Mouse (Mus musculus) heart, embryonic 10.5 days (tissue): ENCODE data around the gene Ilk. TPM values are rescaled to one million over a fixed set of nuclear protein-coding genes. Genes with fewer than 3 reads are reported as not detected.

Experiments
- DNase-seq: peaks from one replicate; pipeline ENCODE4 v3.0.0-alpha.2; 2017; ENCODE audit warnings: low spot score
- H3K27ac ChIP-seq: fragments of 300-500 bp; sonication (generic); 2 replicates; pipeline ENCODE4 v1.5.1; 2016; ENCODE audit warnings: mild to moderate bottlenecking
- H3K27me3 ChIP-seq: fragments of 300-500 bp; sonication (generic); 2 replicates; pipeline ENCODE4 v1.6.1; 2016; ENCODE audit warnings: mild to moderate bottlenecking; ENCODE audit not compliant: poor library complexity, insufficient read depth, severe bottlenecking
- H3K36me3 ChIP-seq: fragments of 300-500 bp; sonication (generic); 2 replicates; pipeline ENCODE4 v1.6.1; 2016; ENCODE audit warnings: mild to moderate bottlenecking, moderate library complexity
- H3K4me1 ChIP-seq: fragments of 300-500 bp; sonication (generic); 2 replicates; pipeline ENCODE4 v1.6.1; 2016; ENCODE audit warnings: mild to moderate bottlenecking
- H3K4me3 ChIP-seq: fragments of 300-500 bp; sonication (generic); 2 replicates; pipeline ENCODE4 v1.5.1; 2016; ENCODE audit warnings: mild to moderate bottlenecking, moderate library complexity
- H3K9me3 ChIP-seq: fragments of 300-500 bp; sonication (generic); 2 replicates; pipeline ENCODE4 v1.6.1; 2016; ENCODE audit warnings: mild to moderate bottlenecking, moderate library complexity
- WGBS: fragments of 180-500 bp; shearing (Covaris S2); methylation state at CpG from one replicate; pipeline ENCODE4 v1.1.7; 2016; 5-methylcytosine and 5-hydroxymethylcytosine counted together
- polyA plus RNA-seq: library from polyadenylated mRNA; unstranded; fragments of >200 nt; fragmentation: Nextera tagmentation; extraction: Ambion mirVana; gene quantifications from 2 replicates; pipeline ENCODE4 v1.2.1, GENCODE M21; 2016

Ilk gene
- polyA plus RNA-seq, 1 experiment from 2014 or later = 371 TPM

DNA sequence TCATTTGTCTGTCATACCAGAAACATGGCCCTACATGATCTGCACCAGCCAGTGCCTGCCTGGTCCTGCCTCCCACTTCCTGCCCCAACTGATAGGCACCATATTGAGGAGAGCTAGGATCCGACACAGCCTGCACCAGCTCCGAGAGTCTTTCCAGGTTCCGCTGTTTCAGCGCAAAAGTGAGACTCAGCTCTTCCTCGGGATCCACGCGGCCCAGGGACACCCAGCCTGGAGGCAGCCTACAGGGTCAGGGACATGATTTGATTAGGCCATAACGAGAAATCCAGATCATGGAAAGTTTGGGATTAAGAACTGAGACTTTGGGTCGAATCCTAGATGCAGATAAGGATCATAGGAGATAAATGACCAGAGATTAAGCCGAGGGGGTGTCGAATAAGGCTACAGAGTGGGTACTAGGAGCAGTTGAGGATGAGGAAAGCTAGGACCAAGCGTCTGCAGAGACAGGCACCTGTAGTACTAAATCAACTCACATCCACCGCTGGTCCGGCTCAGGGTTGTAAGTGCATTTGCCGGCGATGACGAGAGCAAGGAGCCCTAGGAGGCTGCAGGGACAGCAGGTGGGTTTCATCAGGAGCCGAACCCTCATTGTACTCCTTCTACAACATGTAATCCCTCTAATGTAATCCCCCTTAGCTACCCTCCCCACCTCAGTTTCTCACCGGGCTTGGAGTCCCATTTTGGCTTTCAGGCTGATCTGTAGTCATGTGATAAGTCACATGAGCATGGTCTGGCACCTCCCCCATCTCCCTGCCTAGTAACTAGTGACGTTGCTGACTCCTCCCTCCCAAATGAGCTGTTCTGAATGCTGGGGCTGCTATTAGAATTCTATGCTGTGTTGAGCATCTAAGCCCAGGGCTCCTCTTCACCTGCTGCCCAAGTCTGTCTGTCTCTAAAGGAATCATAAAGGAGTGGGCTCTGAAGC, 15.4 kb downstream of the Ilk start, which contains the start of gene Tpp1:
Tpp1 (minus strand) TSS at position 745 of the 943 bp plus-strand sequence.
- Histone ChIP-seq H3K4me3 (peak within 1 kb of the TSS; percentile 75), H3K27ac (peak within 1 kb of the TSS; percentile 86), H3K9me3 (no peaks in the 10 kb centered on the region), H3K36me3 (peaks cover 62% of the 10 kb centered on the region), H3K27me3 (no peaks in the 10 kb centered on the region), H3K4me1 (peaks cover 6% of the 10 kb centered on the region)
- WGBS = 19% methylated on average over 20 of the region's 20 CpGs
- peak; percentile 94 for DNase-seq

DNA sequence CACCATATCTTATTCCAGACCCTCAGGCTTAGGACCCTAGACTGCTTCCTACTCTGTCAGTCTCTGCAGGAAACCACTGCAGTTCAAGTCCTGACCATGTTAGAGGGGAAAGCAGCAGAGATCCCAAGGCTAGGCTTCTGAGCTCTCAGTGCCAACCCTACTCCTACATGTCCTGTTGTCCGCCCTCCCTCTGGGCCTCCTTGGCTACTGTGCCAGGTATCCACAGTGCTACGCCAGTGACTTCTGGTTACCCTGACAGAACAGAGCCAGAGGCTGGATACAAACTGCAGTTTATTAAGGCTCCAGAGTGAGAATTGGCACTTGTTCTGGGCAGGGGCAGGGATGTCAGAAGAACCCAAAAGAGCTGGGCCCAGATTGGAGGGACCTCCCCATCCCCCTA, 16.3 kb downstream of the Ilk start:
- Histone ChIP-seq H3K36me3 (peaks cover 66% of the 10 kb centered on the region), H3K4me1 (peaks cover 6% of the 10 kb centered on the region)
- WGBS = 89% methylated on average over 2 of the region's 2 CpGs

GRCm38 (mm10) chr7:105753281-105753680, 16.9 kb downstream of the Ilk start:
- WGBS = 84% methylated on average over 10 of the region's 10 CpGs
- DNase-seq = no peak
- Histone ChIP-seq H3K27ac (no peak overlapping the region), H3K9me3 (no peaks in the 10 kb centered on the region), H3K27me3 (no peaks in the 10 kb centered on the region), H3K4me1 (peaks cover 6% of the 10 kb centered on the region), H3K36me3 (peaks cover 67% of the 10 kb centered on the region), H3K4me3 (no peak overlapping the region)

More for the DNA sequence above, 16.3 kb downstream of the Ilk start:
- no peak for DNase-seq
- Histone ChIP-seq H3K4me3 (no peak overlapping the region), H3K27me3 (no peaks in the 10 kb centered on the region), H3K27ac (no peak overlapping the region), H3K9me3 (no peaks in the 10 kb centered on the region)

GRCm38 (mm10) chr7:105761813-105762484, 25.6 kb downstream of the Ilk start:
- 18% methylated on average over 51 of the region's 51 CpGs for WGBS
- H3K4me3 ChIP-seq = peak overlapping the region; percentile 57

GRCm38 (mm10) chr7:105762517-105763270, 26.3 kb downstream of the Ilk start:
- WGBS = 20% methylated on average over 55 of the region's 55 CpGs
- peak overlapping the region; percentile 57 for H3K4me3 ChIP-seq
- peaks cover 15% of the 10 kb centered on the region for H3K4me1 ChIP-seq
- H3K36me3 ChIP-seq = peaks cover 72% of the 10 kb centered on the region
- no peak overlapping the region for H3K27ac ChIP-seq
- no peaks in the 10 kb centered on the region for H3K9me3 ChIP-seq
- DNase-seq = no peak
- H3K27me3 ChIP-seq = peaks cover 49% of the 10 kb centered on the region

More at GRCm38 (mm10) chr7:105761813-105762484, 25.6 kb downstream of the Ilk start:
- H3K36me3 ChIP-seq = peaks cover 79% of the 10 kb centered on the region
- H3K9me3 ChIP-seq = no peaks in the 10 kb centered on the region
- no peak overlapping the region for H3K27ac ChIP-seq
- peaks cover 49% of the 10 kb centered on the region for H3K27me3 ChIP-seq
- H3K4me1 ChIP-seq = peaks cover 10% of the 10 kb centered on the region
- DNase-seq = no peak

DNA sequence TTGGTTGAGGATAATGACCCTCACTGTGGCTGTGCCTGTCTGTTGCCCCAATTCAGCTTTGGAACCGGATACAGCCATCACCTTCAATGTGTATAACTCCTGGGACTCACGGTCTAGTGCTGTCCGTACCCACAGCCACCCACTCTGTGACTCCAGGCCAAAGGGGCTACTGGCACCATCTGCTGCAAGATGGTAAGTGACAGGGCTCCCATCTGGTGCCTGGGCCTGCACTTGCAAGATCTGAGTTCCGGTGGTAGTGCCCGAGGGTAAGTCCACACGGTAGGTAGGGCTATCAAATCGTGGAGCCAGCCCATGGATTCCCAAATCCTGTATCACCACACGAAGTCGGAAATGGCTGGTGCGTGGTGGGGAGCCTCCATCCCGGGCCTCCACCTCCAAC, 27.9 kb downstream of the Ilk start:
- Histone ChIP-seq H3K4me3 (no peak overlapping the region), H3K27ac (no peak overlapping the region), H3K27me3 (peaks cover 49% of the 10 kb centered on the region), H3K9me3 (no peaks in the 10 kb centered on the region), H3K36me3 (peaks cover 58% of the 10 kb centered on the region), H3K4me1 (peaks cover 20% of the 10 kb centered on the region)
- no peak for DNase-seq
- 86% methylated on average over 11 of the region's 11 CpGs for WGBS

DNA sequence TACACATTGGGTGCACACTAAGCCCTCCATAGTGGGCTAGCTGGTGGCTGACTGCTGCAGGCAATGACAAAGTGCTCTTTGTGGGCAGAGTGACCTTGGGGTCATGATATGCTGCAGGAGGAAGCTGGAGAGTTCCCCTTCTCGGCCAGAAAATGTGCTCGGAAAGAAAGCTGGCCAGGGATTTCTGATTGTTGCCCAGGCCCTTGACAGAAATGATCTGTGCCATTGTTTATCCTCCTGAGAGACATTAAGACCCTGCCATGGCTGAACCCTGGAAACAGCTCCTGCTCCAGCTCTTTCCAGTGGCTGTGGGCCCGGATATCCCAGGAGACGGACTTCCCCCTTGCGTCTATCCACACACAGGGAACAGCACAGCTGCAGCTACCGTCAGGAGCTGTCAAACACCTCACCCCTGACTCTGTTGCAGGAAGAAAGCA, 31.4 kb downstream of the Ilk start:
- Histone ChIP-seq H3K4me3 (no peak overlapping the region), H3K4me1 (peaks cover 11% of the 10 kb centered on the region), H3K27me3 (peaks cover 28% of the 10 kb centered on the region), H3K9me3 (no peaks in the 10 kb centered on the region), H3K36me3 (peaks cover 65% of the 10 kb centered on the region), H3K27ac (peak overlapping the region; percentile 56)
- 31% methylated on average over 6 of the region's 6 CpGs for WGBS
- no peak for DNase-seq

- H3K36me3 ChIP-seq = peaks cover 47% of the 10 kb centered on the region
- DNase-seq = no peak
- no peak overlapping the region for H3K4me3 ChIP-seq
- H3K27me3 ChIP-seq = peaks cover 6% of the 10 kb centered on the region; the same call in 1 of the 2 replicates
- no peaks in the 10 kb centered on the region for H3K9me3 ChIP-seq
- 87% methylated on average over 3 of the region's 3 CpGs for WGBS
- peaks cover 14% of the 10 kb centered on the region for H3K4me1 ChIP-seq
- H3K27ac ChIP-seq = no peak overlapping the region
These were observed 33.6 kb downstream of the Ilk start for GRCm38 (mm10) chr7:105769959-105770358.

DNA sequence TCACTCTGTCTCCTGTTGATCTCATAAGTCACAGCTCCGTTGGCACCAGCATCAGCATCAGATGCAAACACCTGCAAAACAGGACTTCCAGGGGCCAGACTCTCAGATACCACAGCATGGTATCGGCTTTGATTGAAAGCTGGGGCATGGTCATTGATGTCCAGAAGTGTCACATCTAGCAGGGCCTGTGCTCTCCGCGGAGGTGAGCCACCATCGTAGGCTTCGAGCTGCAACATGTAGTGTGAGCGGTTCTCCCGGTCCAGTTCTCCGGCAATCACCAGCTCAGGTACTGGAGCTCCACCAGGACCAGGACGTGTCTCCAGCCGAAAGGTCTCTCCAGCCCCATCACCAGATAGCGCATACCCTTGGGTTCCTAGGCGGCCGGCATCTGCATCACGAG, 35.9 kb downstream of the Ilk start:
- WGBS = 92% methylated on average over 15 of the region's 15 CpGs
- peaks cover 14% of the 10 kb centered on the region for H3K4me1 ChIP-seq
- peaks cover 37% of the 10 kb centered on the region for H3K36me3 ChIP-seq
- no peaks in the 10 kb centered on the region for H3K27me3 ChIP-seq
- no peaks in the 10 kb centered on the region for H3K9me3 ChIP-seq
- no peak overlapping the region for H3K27ac ChIP-seq
- no peak overlapping the region for H3K4me3 ChIP-seq
- DNase-seq = no peak

- H3K27ac ChIP-seq = no peak overlapping the region
- H3K36me3 ChIP-seq = peaks cover 35% of the 10 kb centered on the region
- no peak overlapping the region for H3K4me3 ChIP-seq
- H3K27me3 ChIP-seq = no peaks in the 10 kb centered on the region
- 85% methylated on average over 5 of the region's 5 CpGs for WGBS
- no peak for DNase-seq
- no peaks in the 10 kb centered on the region for H3K9me3 ChIP-seq
- H3K4me1 ChIP-seq = peaks cover 11% of the 10 kb centered on the region
These were observed 36.6 kb downstream of the Ilk start for GRCm38 (mm10) chr7:105773041-105773440.

DNA sequence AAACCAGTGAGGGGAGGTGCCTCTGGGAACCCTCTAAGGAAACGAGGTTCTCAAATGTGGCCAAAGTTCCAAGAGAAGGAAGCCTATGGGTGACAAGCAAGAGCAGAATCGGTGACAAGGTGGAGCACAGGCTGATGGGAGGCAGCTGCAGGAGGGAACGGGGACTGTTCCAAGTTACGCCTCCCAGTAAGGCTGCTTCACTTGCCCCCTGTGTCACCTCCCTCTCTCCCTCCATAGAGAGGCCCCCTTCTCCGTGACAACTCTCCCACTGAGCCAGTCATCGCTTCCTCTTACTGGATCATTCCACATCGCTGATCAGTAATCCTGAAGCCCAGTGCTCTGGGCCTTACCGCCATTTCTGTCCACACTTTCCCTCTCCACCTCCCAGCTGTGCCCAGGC, 38.3 kb downstream of the Ilk start:
- H3K4me3 ChIP-seq = no peak overlapping the region
- H3K9me3 ChIP-seq = no peaks in the 10 kb centered on the region
- no peaks in the 10 kb centered on the region for H3K27me3 ChIP-seq
- no peak overlapping the region for H3K27ac ChIP-seq
- H3K4me1 ChIP-seq = peaks cover 24% of the 10 kb centered on the region
- WGBS = 59% methylated on average over 8 of the region's 8 CpGs
- H3K36me3 ChIP-seq = peaks cover 35% of the 10 kb centered on the region
- no peak for DNase-seq

DNA sequence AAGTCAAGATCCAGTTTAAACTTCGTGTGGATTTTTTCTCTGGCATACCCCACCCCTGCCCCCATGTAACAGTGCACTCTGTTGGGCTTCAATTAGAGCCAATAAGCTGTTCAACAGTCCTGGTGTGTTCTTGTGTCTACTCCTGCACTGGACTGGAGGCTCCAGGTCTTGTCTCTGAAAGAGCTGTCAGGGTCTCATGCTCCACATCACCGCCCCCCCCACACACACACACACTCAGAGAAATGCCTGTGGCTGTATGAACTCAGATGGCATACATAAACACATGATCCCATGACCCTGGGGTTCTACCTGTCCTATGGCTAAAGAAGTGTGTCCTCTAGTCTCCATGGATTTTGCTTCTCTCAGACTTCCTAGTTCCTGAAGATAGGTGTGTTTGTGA, 39.6 kb downstream of the Ilk start:
- H3K9me3 ChIP-seq = no peaks in the 10 kb centered on the region
- no peaks in the 10 kb centered on the region for H3K27me3 ChIP-seq
- no peak overlapping the region for H3K4me3 ChIP-seq
- peaks cover 24% of the 10 kb centered on the region for H3K4me1 ChIP-seq
- WGBS = 87% methylated on average over 2 of the region's 2 CpGs
- peaks cover 30% of the 10 kb centered on the region for H3K36me3 ChIP-seq
- peak; percentile 61 for DNase-seq
- H3K27ac ChIP-seq = no peak overlapping the region
